Mouse (Mus musculus) liver, embryonic 13.5 days (tissue): Measurements from ENCODE around the gene Gfap. TPM values are rescaled to one million over a fixed set of nuclear protein-coding genes. Genes with fewer than 3 reads are reported as not detected.

Source experiments
- ATAC-seq: fragments of 200-750 bp; cut with Nextera tagmentation; 2 replicates; pipeline ENCODE4 v1.8.0; 2017; ENCODE audit warnings: low read depth, mild to moderate bottlenecking, moderate number of reproducible peaks, moderate library complexity
- DNase-seq: peaks from one replicate; pipeline ENCODE4 v3.0.0; 2022
- H3K27ac ChIP-seq: fragments of 300-500 bp; sonication (generic); 2 replicates; pipeline ENCODE4 v1.5.1; 2015; ENCODE audit warnings: moderate library complexity, mild to moderate bottlenecking, inconsistent platforms
- H3K27me3 ChIP-seq: fragments of 300-500 bp; sonication (generic); 2 replicates; pipeline ENCODE4 v1.6.1; 2015; ENCODE audit warnings: mild to moderate bottlenecking, inconsistent platforms
- H3K36me3 ChIP-seq: fragments of 300-500 bp; sonication (generic); 2 replicates; pipeline ENCODE4 v1.6.1; 2015; ENCODE audit warnings: mild to moderate bottlenecking, inconsistent platforms
- H3K4me1 ChIP-seq: fragments of 300-500 bp; sonication (generic); replicated peaks from 2 replicates; pipeline ENCODE4 v1.6.1; 2015; ENCODE audit warnings: inconsistent platforms
- H3K4me2 ChIP-seq: fragments of 300-500 bp; sonication (generic); 2 replicates; pipeline ENCODE4 v1.6.1; 2015; ENCODE audit warnings: inconsistent platforms, mild to moderate bottlenecking, moderate library complexity
- H3K4me3 ChIP-seq: fragments of 300-500 bp; sonication (generic); replicated peaks from 2 replicates; pipeline ENCODE4 v1.5.1; 2015; ENCODE audit warnings: mild to moderate bottlenecking, inconsistent platforms
- H3K9ac ChIP-seq: fragments of 300-500 bp; sonication (generic); 2 replicates; pipeline ENCODE4 v1.6.1; 2015; ENCODE audit warnings: mild to moderate bottlenecking, inconsistent platforms
- H3K9me3 ChIP-seq: fragments of 300-500 bp; sonication (generic); replicated peaks from 2 replicates; pipeline ENCODE4 v1.6.1; 2016; ENCODE audit warnings: inconsistent platforms
- WGBS: fragments of 180-500 bp; shearing (Covaris S2); methylation state at CpG from one replicate; pipeline ENCODE4 v1.1.7; 2015; ENCODE audit not compliant: insufficient replicate concordance; 5-methylcytosine and 5-hydroxymethylcytosine counted together
- polyA plus RNA-seq: library from polyadenylated mRNA; unstranded; fragments of >200 nt; fragmentation: Nextera tagmentation; extraction: Ambion mirVana; gene quantifications from 2 replicates; pipeline ENCODE4 v1.2.1, GENCODE M21; 2015

Gene Gfap
- polyA plus RNA-seq, 1 experiment from 2014 or later = 7.2 TPM

DNA sequence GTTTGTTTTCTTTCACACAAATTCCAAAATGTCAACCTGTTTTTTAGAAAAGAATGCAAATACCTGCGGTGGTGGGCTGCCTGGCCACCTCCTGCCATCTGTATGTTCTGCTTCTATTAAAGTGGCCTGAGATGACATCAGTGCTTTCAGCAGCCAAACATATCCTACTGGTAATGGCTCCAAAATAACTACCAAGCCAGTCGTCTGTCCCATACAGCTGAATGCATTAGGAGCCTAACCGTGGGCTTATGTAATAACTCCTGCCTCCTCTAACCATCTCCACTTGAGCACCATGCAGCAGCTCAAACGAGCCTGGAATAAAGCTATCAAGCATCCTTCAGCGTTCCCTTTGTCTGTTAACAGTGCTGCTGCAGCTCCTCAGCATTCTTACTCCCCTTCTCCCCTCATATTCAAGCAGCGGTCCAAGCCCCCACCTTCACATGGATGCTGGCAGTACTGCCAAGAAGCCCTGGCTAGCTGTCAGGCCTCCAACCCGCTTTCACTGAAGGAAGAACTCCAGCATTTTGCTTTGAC lies 25.8 kb downstream of the Gfap start:
- Histone ChIP-seq H3K9me3 (no peaks in the 10 kb centered on the region), H3K36me3 (peaks cover 66% of the 10 kb centered on the region), H3K4me2 (no peak overlapping the region), H3K4me3 (no peak overlapping the region), H3K27ac (no peak overlapping the region), H3K27me3 (no peaks in the 10 kb centered on the region), H3K9ac (no peak overlapping the region), H3K4me1 (peaks cover 12% of the 10 kb centered on the region)
- ATAC-seq (no peak), DNase-seq (no peak)
- WGBS = 81% methylated on average over 7 of the region's 7 CpGs

DNA sequence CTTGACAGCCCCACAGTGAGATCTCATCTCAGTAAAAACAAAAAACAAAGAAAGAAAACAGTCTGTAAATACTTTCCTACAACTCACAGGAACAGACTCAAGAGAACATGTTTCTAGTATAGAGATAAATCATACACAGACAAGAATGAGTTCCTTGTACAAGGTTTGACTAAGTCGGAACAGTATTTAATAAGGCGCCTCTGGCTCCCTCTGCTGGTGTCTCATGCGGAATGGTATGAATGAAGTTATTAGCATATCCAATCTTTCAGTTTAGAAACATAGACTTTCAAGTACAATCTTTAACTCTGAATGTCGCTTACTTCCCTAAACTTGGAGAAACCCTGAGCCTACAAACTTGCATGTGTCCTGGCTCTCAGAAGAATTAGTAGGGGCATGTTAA lies 36.4 kb downstream of the Gfap start:
- Histone ChIP-seq H3K9ac (no peak overlapping the region), H3K27me3 (no peaks in the 10 kb centered on the region), H3K27ac (no peak overlapping the region), H3K4me3 (no peak overlapping the region), H3K4me1 (no peaks in the 10 kb centered on the region), H3K36me3 (peaks cover 97% of the 10 kb centered on the region), H3K9me3 (no peaks in the 10 kb centered on the region), H3K4me2 (no peak overlapping the region)
- DNase-seq = peak; percentile 9
- ATAC-seq = no peak
- WGBS = 58% methylated on average over 4 of the region's 4 CpGs

DNA sequence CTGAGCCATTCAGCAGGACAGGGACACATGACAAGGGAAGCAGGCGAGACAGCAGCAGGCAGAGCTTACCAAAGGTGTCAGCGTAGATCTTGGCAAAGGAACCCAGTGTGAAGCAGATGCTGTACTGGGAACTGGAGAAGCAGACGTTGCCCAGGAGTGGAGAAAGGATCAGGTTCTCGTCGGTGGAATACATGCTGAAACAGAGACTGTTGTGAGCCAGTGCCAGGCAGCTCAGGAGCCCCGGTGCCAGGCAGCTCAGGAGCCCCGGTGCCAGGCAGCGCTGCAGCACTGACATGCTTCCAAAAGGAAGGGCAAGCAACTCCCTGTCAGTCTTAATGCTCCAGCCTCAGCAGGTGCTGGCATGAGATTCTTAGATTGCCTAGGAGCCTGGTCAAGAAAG lies 40.8 kb downstream of the Gfap start:
- Histone ChIP-seq H3K4me3 (no peak overlapping the region), H3K9me3 (no peaks in the 10 kb centered on the region), H3K4me1 (no peaks in the 10 kb centered on the region), H3K4me2 (no peak overlapping the region), H3K27ac (no peak overlapping the region), H3K36me3 (peaks cover 99% of the 10 kb centered on the region), H3K9ac (no peak overlapping the region), H3K27me3 (no peaks in the 10 kb centered on the region)
- DNase-seq (no peak), ATAC-seq (no peak)
- WGBS = 88% methylated on average over 8 of the region's 8 CpGs

DNA sequence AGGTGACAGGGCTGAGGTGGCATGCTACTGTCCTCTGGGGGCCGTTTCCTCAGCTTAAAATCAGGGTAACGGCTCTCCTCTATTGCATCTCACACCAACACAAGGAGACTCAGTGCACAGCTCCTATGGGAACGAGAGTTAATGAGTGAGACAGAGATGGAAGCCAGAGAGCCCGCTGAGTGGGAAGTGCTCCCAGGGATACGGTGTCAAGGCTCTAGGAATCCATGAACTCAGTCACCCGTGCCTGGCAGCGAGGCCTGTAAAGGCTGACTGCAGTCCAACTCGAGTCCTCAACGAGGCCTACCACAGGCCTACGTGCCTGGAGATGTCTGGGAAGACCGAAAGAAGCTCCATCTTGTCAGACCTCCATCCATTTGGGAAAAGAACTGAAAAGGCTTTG lies 41.8 kb downstream of the Gfap start:
- H3K36me3 ChIP-seq = peaks cover 99% of the 10 kb centered on the region

GRCm38 (mm10) chr11:102855941-102856340 lies 44.8 kb downstream of the Gfap start:
- peaks cover 98% of the 10 kb centered on the region for H3K36me3 ChIP-seq
- ATAC-seq = no peak

More for the DNA sequence above, 41.8 kb downstream of the Gfap start:
- H3K27ac ChIP-seq = no peak overlapping the region
- DNase-seq = no peak
- H3K9me3 ChIP-seq = no peaks in the 10 kb centered on the region
- no peak for ATAC-seq
- H3K9ac ChIP-seq = no peak overlapping the region
- no peak overlapping the region for H3K4me3 ChIP-seq
- H3K4me1 ChIP-seq = no peaks in the 10 kb centered on the region
- no peaks in the 10 kb centered on the region for H3K27me3 ChIP-seq
- no peak overlapping the region for H3K4me2 ChIP-seq
- WGBS = 91% methylated on average over 11 of the region's 11 CpGs

DNA sequence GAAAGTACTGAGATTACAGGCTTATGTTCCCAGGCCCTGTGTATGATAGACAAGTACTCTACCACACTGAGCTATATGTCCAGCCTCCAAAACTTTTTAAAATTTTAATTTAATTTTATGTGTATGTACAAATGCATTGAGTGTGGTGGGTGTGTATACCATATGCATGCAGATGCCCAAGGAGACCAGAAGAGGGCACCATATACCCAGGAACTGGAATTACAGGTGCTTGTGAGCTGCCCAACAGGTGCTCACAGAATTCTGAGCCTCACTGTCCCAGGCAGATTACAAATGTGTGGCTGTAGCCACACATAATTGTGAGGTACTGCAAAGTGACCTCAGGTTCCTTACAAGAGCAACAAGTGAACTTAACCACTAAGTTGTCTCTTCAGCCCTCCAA lies 47.0 kb downstream of the Gfap start:
- H3K4me2 ChIP-seq = no peak overlapping the region
- H3K4me1 ChIP-seq = no peaks in the 10 kb centered on the region
- ATAC-seq (no peak), DNase-seq (no peak)
- H3K27me3 ChIP-seq = no peaks in the 10 kb centered on the region
- H3K9ac ChIP-seq = no peak overlapping the region
- H3K9me3 ChIP-seq = no peaks in the 10 kb centered on the region
- H3K4me3 ChIP-seq = no peak overlapping the region
- H3K27ac ChIP-seq = no peak overlapping the region
- peaks cover 98% of the 10 kb centered on the region for H3K36me3 ChIP-seq

More at GRCm38 (mm10) chr11:102855941-102856340, 44.8 kb downstream of the Gfap start:
- WGBS = 73% methylated on average over 6 of the region's 6 CpGs
- no peak overlapping the region for H3K4me3 ChIP-seq
- DNase-seq = no peak
- no peak overlapping the region for H3K9ac ChIP-seq
- H3K27ac ChIP-seq = no peak overlapping the region
- no peak overlapping the region for H3K4me2 ChIP-seq
- no peaks in the 10 kb centered on the region for H3K4me1 ChIP-seq
- no peaks in the 10 kb centered on the region for H3K27me3 ChIP-seq
- H3K9me3 ChIP-seq = no peaks in the 10 kb centered on the region

GRCm38 (mm10) chr11:102851883-102852282 lies 48.8 kb downstream of the Gfap start:
- WGBS = 65% methylated on average over 5 of the region's 5 CpGs
- no peak for ATAC-seq
- H3K36me3 ChIP-seq = peaks cover 98% of the 10 kb centered on the region

DNA sequence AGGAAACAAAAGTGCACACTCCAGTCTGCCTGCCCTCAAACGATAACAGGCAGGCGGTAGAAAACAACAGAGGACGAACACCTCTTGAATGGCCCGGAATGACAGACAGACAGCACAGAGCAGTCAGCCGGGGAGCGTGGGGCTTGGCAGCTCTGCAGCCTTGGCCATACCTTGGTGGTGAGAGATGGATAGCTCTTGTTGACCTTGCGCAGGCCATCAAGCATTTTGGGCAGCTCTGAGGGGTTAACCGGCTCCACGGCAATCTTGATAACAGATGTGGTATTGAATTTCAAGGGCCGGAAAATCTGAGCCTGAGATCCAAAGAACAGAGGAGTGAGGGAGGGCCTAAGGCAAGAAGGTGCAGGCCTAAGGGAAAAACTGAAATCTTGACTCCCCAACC lies 54.8 kb downstream of the Gfap start:
- 86% methylated on average over 10 of the region's 10 CpGs for WGBS
- no peak for ATAC-seq
- no peaks in the 10 kb centered on the region for H3K4me1 ChIP-seq

More at GRCm38 (mm10) chr11:102851883-102852282, 48.8 kb downstream of the Gfap start:
- peak; percentile 5 for DNase-seq
- H3K27me3 ChIP-seq = no peaks in the 10 kb centered on the region
- H3K9ac ChIP-seq = no peak overlapping the region
- no peaks in the 10 kb centered on the region for H3K4me1 ChIP-seq
- H3K9me3 ChIP-seq = no peaks in the 10 kb centered on the region
- no peak overlapping the region for H3K4me2 ChIP-seq
- no peak overlapping the region for H3K27ac ChIP-seq
- no peak overlapping the region for H3K4me3 ChIP-seq

DNA sequence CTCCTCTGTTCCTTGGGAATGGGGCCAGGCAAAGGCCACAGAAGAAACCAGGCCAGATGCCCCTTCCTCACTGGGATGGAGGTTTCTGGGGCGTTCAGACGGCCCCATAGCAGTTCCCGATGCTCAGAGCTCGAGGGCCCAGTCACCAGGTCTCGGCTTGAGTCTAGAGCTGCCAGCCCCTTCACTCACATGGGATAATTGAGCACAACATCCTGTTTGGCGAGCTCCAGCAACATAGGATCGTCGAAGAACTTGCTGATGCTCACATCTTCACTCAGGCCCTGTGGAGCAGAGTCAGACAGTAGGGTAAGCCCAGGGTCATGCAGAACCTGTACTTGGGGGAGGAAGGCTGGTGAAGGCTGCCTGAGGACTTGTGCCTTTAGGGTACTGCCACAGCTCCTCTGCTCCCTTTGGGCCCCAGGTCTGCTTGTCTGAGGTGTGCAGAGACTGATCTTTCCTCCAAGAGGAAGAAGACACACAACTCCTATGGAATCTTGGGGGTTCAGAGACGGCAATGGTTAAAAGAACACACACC lies 62.0 kb downstream of the Gfap start:
- WGBS = 82% methylated on average over 9 of the region's 9 CpGs
- Histone ChIP-seq H3K4me1 (no peaks in the 10 kb centered on the region), H3K27ac (no peak overlapping the region), H3K4me2 (no peak overlapping the region), H3K27me3 (no peaks in the 10 kb centered on the region), H3K4me3 (no peak overlapping the region), H3K9ac (no peak overlapping the region), H3K9me3 (no peaks in the 10 kb centered on the region), H3K36me3 (peaks cover 74% of the 10 kb centered on the region)
- DNase-seq (no peak), ATAC-seq (no peak)

More for the DNA sequence above, 54.8 kb downstream of the Gfap start:
- Histone ChIP-seq H3K9ac (no peak overlapping the region), H3K4me2 (no peak overlapping the region), H3K4me3 (no peak overlapping the region), H3K36me3 (peaks cover 100% of the 10 kb centered on the region), H3K27me3 (no peaks in the 10 kb centered on the region), H3K27ac (no peak overlapping the region), H3K9me3 (no peaks in the 10 kb centered on the region)
- DNase-seq = no peak

GRCm38 (mm10) chr11:102838126-102838525 lies 62.6 kb downstream of the Gfap start:
- no peak for ATAC-seq
- Histone ChIP-seq H3K27me3 (no peaks in the 10 kb centered on the region), H3K4me1 (no peaks in the 10 kb centered on the region), H3K36me3 (peaks cover 68% of the 10 kb centered on the region), H3K9ac (no peak overlapping the region), H3K4me2 (no peak overlapping the region), H3K9me3 (no peaks in the 10 kb centered on the region), H3K27ac (no peak overlapping the region), H3K4me3 (no peak overlapping the region)
- 87% methylated on average over 2 of the region's 2 CpGs for WGBS
- no peak for DNase-seq

GRCm38 (mm10) chr11:102837385-102837784 lies 63.3 kb downstream of the Gfap start:
- no peak for ATAC-seq
- WGBS = 79% methylated on average over 1 of the region's 1 CpGs
- no peaks in the 10 kb centered on the region for H3K4me1 ChIP-seq
- no peaks in the 10 kb centered on the region for H3K9me3 ChIP-seq
- H3K27me3 ChIP-seq = no peaks in the 10 kb centered on the region
- DNase-seq = no peak
- H3K4me3 ChIP-seq = no peak overlapping the region
- no peak overlapping the region for H3K4me2 ChIP-seq
- no peak overlapping the region for H3K9ac ChIP-seq
- no peak overlapping the region for H3K27ac ChIP-seq
- H3K36me3 ChIP-seq = peaks cover 61% of the 10 kb centered on the region
